Mouse (Mus musculus) lung, embryonic 14.5 days (tissue): ENCODE results near the gene Erbb2. TPM values are rescaled to one million over a fixed set of nuclear protein-coding genes. Genes with fewer than 3 reads are reported as not detected.

Experiments
- ATAC-seq: fragments of 200-750 bp; cut with Nextera tagmentation; 2 replicates; pipeline ENCODE4 v1.8.0; 2017; ENCODE audit warnings: mild to moderate bottlenecking, moderate TSS enrichment, moderate library complexity; ENCODE audit not compliant: insufficient read depth
- DNase-seq: peaks from one replicate; pipeline ENCODE4 v3.0.0-alpha.2; 2015
- H3K27ac ChIP-seq: fragments of 300-500 bp; sonication (generic); 2 replicates; pipeline ENCODE4 v1.5.1; 2014; ENCODE audit warnings: low read depth, mild to moderate bottlenecking, moderate library complexity
- H3K27me3 ChIP-seq: fragments of 300-500 bp; sonication (generic); 2 replicates; pipeline ENCODE4 v1.6.1; 2014; ENCODE audit warnings: low read length, control low read depth; ENCODE audit not compliant: insufficient read depth
- H3K36me3 ChIP-seq: fragments of 300-500 bp; sonication (generic); 2 replicates; pipeline ENCODE4 v1.6.1; 2014; ENCODE audit warnings: control low read depth; ENCODE audit not compliant: insufficient read depth
- H3K4me1 ChIP-seq: fragments of 300-500 bp; sonication (generic); 2 replicates; pipeline ENCODE4 v1.6.1; 2014; ENCODE audit warnings: antibody characterized with exemption, control low read depth; ENCODE audit not compliant: insufficient read depth
- H3K4me2 ChIP-seq: fragments of 300-500 bp; sonication (generic); 2 replicates; pipeline ENCODE4 v1.6.1; 2014; ENCODE audit warnings: mild to moderate bottlenecking
- H3K4me3 ChIP-seq: fragments of 300-500 bp; sonication (generic); 2 replicates; pipeline ENCODE4 v1.5.1; 2014; ENCODE audit warnings: low read depth, low read length
- H3K9ac ChIP-seq: fragments of 300-500 bp; sonication (generic); 2 replicates; pipeline ENCODE4 v1.6.1; 2014
- H3K9me3 ChIP-seq: fragments of 300-500 bp; sonication (generic); 2 replicates; pipeline ENCODE4 v1.6.1; 2016; ENCODE audit warnings: low read depth, low read length, control low read depth
- CTCF ChIP-seq: IDR thresholded peaks from 2 replicates; pipeline ENCODE4 v1.5.1; 2016; ENCODE audit warnings: antibody characterized with exemption, low read depth
- WGBS: fragments of 180-500 bp; shearing (Covaris S2); extraction: QIAGEN DNeasy Blood & Tissue Kit; methylation state at CpG from one replicate; pipeline ENCODE4 v1.1.7; 2014; 5-methylcytosine and 5-hydroxymethylcytosine counted together
- polyA plus RNA-seq: library from polyadenylated mRNA; unstranded; fragments of >200 nt; fragmentation: Nextera tagmentation; extraction: Ambion mirVana; gene quantifications from 2 replicates; pipeline ENCODE4 v1.2.1, GENCODE M21; 2014

Gene Erbb2
- polyA plus RNA-seq, 1 experiment from 2014 or later = 46.5 TPM

DNA sequence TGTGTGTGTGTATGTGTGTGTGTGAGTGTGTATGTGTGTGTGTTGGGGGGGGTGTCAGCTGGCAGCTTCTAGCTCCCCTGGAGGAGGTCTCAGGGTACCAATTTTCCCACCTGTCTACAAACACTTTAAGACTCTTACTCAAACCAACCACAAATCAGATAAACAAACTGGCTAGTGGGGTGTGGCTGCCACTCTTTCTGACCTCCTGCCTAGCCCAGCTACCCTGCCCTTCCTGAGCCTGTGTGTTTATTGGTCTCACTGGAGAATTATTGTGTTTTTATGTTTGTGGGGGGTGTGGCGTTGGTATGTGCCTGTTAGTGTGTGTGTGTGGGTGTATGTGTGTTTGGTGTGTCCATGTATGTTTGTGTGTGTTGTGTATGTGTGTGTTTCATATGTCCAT is 4.8 kb downstream of the Erbb2 start:
- DNase-seq (no peak), ATAC-seq (no peak)
- no peak overlapping the region for H3K4me2 ChIP-seq
- H3K27me3 ChIP-seq = no peaks in the 10 kb centered on the region
- no peak overlapping the region for H3K27ac ChIP-seq
- no peak overlapping the region for H3K9ac ChIP-seq
- WGBS = 76% methylated on average over 1 of the region's 1 CpGs
- H3K4me1 ChIP-seq = peaks cover 3% of the 10 kb centered on the region; the same call in 1 of the 2 replicates
- H3K4me3 ChIP-seq = no peak overlapping the region
- no peak for TF ChIP-seq CTCF
- H3K9me3 ChIP-seq = no peaks in the 10 kb centered on the region
- peaks cover 32% of the 10 kb centered on the region for H3K36me3 ChIP-seq

DNA sequence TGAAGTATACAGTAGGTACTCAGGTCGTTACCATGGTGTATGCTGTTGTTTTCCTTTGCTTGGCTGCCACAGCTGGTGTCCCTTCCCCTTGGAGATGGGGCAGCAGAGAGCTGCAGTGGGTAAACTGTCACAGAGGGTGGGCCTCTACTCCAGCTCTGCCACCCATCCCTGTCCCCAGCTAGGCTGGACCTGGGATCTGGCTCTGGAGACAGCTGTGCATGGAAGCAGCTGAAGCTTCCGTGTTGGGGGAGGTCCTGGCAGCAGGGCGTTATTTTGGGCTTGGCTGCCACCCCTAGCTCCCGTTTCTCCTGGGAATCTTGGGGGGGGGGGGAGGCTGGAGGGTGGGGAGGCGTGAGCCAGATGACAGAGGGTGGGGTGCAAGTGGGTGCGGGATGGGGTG is 6.0 kb downstream of the Erbb2 start:
- no peak for TF ChIP-seq CTCF
- no peaks in the 10 kb centered on the region for H3K27me3 ChIP-seq
- peaks cover 3% of the 10 kb centered on the region; the same call in 1 of the 2 replicates for H3K4me1 ChIP-seq
- no peak overlapping the region for H3K4me2 ChIP-seq
- peaks cover 44% of the 10 kb centered on the region for H3K36me3 ChIP-seq
- ATAC-seq (no peak), DNase-seq (no peak)
- H3K4me3 ChIP-seq = no peak overlapping the region
- no peak overlapping the region for H3K27ac ChIP-seq
- no peaks in the 10 kb centered on the region for H3K9me3 ChIP-seq
- H3K9ac ChIP-seq = no peak overlapping the region
- 67% methylated on average over 6 of the region's 6 CpGs for WGBS

DNA sequence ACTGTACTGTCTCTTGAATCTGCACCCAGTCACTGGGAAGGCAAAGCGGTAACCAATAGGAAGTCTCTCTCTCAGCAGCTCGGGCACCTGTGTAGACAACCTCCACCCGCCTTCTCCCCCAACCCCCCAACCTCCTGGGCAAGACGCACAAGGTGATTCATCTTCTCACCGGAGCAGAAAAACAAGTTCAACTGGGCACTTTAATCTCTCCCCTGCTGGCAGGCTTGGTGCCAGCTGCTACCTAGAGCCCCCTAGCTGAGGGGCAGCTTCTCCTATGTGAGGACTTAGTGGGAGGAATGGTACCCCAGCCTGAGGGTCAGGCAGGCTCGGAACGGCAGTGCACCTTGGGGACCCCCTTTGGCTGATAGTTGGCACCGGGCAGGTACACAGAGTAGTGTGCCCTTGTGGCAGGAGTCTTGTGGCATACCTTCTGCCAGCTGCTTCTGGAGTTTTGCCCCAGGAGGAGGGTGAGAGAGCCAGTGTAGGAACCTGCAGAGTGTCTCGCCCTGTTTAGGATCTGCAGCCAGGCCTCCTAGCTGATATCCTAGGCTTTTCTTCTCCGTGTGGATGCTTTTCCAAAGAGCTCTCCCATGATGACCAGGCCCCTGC is 6.8 kb downstream of the Erbb2 start:
- Histone ChIP-seq H3K36me3 (peaks cover 51% of the 10 kb centered on the region), H3K9ac (no peak overlapping the region), H3K27me3 (no peaks in the 10 kb centered on the region), H3K27ac (no peak overlapping the region), H3K4me1 (no peaks in the 10 kb centered on the region), H3K4me3 (no peak overlapping the region), H3K9me3 (no peaks in the 10 kb centered on the region), H3K4me2 (no peak overlapping the region)
- ATAC-seq (no peak), DNase-seq (peak; percentile 28)
- peak; percentile 20 for TF ChIP-seq CTCF
- 69% methylated on average over 10 of the region's 10 CpGs for WGBS

DNA sequence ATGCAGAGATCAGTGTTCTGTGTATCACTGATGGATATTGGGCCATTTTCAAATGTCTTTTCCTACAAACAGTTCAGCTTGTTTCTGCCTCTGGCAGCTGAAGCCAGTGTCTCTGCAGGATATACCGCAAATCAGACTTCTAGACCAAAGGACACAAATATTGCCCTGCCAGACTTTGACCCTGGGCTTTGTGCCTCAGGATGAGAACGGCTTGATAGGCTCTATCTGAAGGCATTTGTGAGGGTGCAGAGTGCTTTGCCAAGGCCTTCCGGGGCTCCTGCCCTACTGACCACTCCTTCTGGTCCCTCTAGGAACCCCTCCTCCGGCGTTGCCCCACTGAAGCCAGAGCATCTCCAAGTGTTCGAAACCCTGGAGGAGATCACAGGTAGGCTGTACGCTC is 14.3 kb downstream of the Erbb2 start:
- H3K36me3 ChIP-seq = peaks cover 97% of the 10 kb centered on the region
- no peak overlapping the region for H3K9ac ChIP-seq
- no peak for DNase-seq
- H3K27ac ChIP-seq = no peak overlapping the region
- H3K4me1 ChIP-seq = no peaks in the 10 kb centered on the region
- H3K9me3 ChIP-seq = no peaks in the 10 kb centered on the region
- no peak overlapping the region for H3K4me3 ChIP-seq
- H3K27me3 ChIP-seq = no peaks in the 10 kb centered on the region
- no peak for TF ChIP-seq CTCF
- no peak for ATAC-seq
- 92% methylated on average over 7 of the region's 7 CpGs for WGBS
- no peak overlapping the region for H3K4me2 ChIP-seq

DNA sequence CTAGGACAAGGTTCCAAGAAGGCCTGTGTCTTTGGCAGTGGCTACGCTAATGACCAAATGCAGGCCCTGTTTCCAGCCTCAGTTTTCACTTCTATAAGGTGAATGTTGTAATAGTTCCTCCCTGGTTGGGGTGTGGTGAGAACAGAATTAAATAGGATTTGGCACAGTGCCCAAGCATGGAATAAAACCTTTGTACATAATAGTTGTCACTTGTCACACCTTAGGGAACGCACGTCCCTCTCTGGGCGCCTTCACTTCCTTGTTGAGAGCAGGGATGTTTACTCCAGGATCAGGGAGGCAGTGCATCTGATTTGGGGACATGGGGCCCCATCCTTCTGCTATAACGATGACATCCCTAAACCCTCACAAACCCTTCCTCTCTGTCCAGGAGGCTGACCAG is 16.2 kb downstream of the Erbb2 start:
- H3K4me3 ChIP-seq = no peak overlapping the region
- H3K9me3 ChIP-seq = no peaks in the 10 kb centered on the region
- WGBS = 80% methylated on average over 5 of the region's 5 CpGs
- peaks cover 96% of the 10 kb centered on the region for H3K36me3 ChIP-seq
- H3K27me3 ChIP-seq = no peaks in the 10 kb centered on the region
- H3K4me2 ChIP-seq = no peak overlapping the region
- DNase-seq (no peak), ATAC-seq (no peak)
- H3K9ac ChIP-seq = no peak overlapping the region
- H3K4me1 ChIP-seq = no peaks in the 10 kb centered on the region
- TF ChIP-seq CTCF = no peak
- no peak overlapping the region for H3K27ac ChIP-seq

DNA sequence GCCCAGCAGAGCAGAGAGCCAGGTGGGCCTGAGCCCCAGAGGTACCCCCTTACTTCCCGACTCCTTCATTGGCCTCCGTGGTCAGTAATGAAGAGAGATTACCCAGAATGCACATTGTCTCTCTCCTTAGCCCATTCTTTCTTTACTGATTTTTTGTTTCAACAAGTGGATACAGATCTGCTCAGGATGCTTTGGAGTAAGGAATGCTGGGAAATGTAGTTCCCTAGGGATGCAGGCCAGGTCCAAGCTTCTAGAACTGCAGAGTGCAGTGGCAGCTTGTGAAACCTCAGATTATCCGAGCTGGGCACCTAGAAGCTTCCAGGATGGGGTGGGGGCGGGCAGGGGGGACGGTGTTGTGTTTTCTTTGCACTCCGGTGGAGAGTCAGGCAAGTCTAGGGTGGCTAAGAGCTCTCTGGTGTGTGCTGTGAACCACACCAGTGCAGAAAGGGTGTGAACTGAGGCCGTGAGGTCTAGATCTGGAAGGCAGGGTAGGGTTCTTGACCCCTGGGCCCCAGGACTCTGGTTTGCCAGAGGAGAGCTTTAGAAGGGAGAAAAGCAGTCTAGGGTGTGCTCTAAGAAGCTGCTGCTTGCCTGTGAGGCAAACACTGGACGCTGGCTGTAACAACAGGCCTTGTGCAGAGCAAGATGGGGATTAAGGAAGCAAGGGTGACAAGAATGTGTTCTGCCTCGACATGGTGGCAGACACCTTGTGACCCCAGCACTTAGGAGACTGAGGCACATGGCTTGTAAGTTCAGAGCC is 19.7 kb downstream of the Erbb2 start:
- TF ChIP-seq CTCF = no peak
- WGBS = 79% methylated on average over 9 of the region's 9 CpGs
- peaks cover 96% of the 10 kb centered on the region for H3K36me3 ChIP-seq
- H3K9ac ChIP-seq = no peak overlapping the region
- H3K27me3 ChIP-seq = no peaks in the 10 kb centered on the region
- H3K27ac ChIP-seq = no peak overlapping the region
- no peak for ATAC-seq
- H3K4me1 ChIP-seq = no peaks in the 10 kb centered on the region
- no peak for DNase-seq
- no peaks in the 10 kb centered on the region for H3K9me3 ChIP-seq
- no peak overlapping the region for H3K4me3 ChIP-seq
- H3K4me2 ChIP-seq = no peak overlapping the region

DNA sequence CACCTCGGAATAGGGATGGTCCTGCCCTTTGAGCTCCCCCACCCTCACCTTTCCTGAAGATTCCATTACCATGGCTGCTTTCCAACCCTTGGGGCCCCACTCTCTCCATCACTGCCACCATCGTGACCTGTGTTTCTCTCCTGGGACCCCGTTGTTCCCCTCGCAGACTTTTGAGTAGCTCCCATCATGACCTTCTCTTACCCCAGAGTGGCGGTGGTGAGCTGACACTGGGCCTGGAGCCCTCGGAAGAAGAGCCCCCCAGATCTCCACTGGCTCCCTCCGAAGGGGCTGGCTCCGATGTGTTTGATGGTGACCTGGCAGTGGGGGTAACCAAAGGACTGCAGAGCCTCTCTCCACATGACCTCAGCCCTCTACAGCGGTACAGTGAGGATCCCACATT is 23.5 kb downstream of the Erbb2 start:
- H3K36me3 ChIP-seq = peaks cover 62% of the 10 kb centered on the region
- no peaks in the 10 kb centered on the region for H3K27me3 ChIP-seq
- no peak overlapping the region for H3K4me3 ChIP-seq
- H3K27ac ChIP-seq = no peak overlapping the region
- no peaks in the 10 kb centered on the region for H3K4me1 ChIP-seq
- TF ChIP-seq CTCF = no peak
- no peaks in the 10 kb centered on the region for H3K9me3 ChIP-seq
- no peak overlapping the region for H3K9ac ChIP-seq
- no peak overlapping the region for H3K4me2 ChIP-seq
- no peak for ATAC-seq
- DNase-seq = no peak
- 90% methylated on average over 9 of the region's 9 CpGs for WGBS
